Mouse (Mus musculus): ENCODE results near the gene Fgd3.

Fgd3 gene

DNA sequence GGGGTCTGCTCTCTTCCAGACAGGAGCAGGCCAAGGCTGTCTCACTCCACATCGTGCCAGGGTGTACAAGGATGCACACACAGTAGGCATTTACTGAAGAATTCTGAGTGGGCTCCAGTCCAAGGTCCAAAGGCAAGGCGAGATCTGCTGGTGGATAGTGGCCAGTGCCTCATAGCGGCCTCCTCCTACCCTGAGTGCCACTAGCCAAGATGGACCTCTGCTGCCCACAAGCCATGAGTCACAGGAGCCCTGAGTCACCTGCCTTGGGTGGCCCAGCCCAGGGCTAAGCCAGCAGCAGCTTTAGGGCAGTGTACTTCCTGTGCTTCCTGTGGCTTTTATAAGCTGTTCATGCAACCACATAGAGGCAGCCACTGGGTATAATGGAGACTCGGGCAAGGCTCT lies 106.6 kb downstream of the Fgd3 start:
- DNase-seq = no peak

DNA sequence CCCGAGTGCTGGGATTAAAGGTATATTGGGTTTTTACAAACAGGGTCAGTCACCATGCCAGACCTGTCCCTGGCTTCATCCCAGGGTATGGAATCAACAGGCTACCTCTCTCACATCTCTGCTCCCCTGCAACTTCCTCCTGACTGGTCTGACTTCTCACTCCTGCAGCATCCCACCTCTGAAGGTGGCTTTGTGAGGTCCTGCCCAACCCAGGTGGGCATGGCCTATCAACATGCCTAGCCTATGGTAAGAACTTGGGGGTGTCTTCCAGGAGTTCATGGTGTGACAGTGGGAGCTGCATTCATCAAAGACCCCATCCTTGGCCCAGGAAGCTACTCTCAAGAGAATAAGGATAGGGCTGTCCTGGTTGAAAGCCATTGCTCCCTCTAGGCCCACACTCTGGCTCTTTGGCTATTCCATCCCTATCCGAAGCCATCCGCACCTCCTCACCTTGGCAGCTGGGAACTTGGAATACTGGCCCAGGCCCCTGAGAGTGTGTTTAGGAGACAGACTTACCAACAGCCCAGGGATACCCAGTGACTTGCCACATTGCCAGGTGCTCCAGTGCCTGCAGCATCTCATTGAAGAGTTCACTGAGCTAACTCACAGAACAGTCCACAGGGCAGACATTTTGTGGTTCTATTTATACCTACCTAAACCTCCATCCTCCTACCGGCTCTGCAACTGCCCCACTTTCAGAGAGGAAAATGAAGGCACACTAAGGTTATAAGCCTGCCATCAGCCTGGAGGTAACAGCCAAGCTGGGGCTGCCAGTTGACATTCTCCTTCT lies 107.2 kb downstream of the Fgd3 start:
- DNase-seq = no peak

Measured in right cerebral cortex, postnatal 14 days (tissue).